Mouse (Mus musculus) heart, postnatal 0 days (tissue): ENCODE results near the gene Tulp2.
"Not testable (repeated sequence)": the region's sequence is repeated elsewhere in the genome, so short reads cannot be mapped to it uniquely, and the experiment has no call there.

Experiments
- CTCF ChIP-seq: IDR thresholded peaks from 2 replicates; pipeline ENCODE4 v1.5.1; 2016; ENCODE audit warnings: antibody characterized with exemption, control low read depth, low read depth
- EP300 ChIP-seq: IDR thresholded peaks from 2 replicates; pipeline ENCODE4 v1.6.1; 2016; ENCODE audit warnings: antibody characterized with exemption, low read depth

- not testable (repeated sequence) for TF ChIP-seq CTCF, EP300
These were observed 1.4 kb upstream of the Tulp2 start for GRCm38 (mm10) chr7:45480310-45480709.
